Mouse (Mus musculus) frontal cortex, postnatal 36 days (tissue): ENCODE data around the gene Tmem267.
"Not testable (repeated sequence)": the region's sequence is repeated elsewhere in the genome, so short reads cannot be mapped to it uniquely, and the experiment has no call there.

Experiments
- DNase-seq, 2 experiments: peaks; one replicate each; pipeline ENCODE4 v3.0.0; 2022; ENCODE audit warnings: low spot score in 2 of 2

Tmem267 gene

DNA sequence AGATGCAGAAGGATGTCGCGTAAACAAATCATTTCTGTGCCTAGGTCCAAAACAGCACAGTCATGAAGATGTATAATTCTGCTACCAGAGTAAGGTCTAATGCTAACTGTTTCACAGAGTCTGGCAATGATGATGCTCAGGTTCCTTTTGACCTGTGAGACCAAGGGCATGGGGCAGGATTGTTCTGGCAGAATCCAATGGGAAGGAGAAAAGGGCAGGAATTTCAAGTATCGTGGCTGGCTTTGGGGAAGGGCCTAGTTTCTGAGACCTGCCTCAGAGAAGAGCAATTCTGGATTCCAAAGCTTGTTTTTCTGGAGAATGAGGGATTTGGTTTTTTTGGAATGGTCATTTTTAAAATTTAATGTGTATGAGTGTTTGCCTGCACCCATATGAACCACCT, 131.0 kb downstream of the Tmem267 start:
- no peak for DNase-seq

DNA sequence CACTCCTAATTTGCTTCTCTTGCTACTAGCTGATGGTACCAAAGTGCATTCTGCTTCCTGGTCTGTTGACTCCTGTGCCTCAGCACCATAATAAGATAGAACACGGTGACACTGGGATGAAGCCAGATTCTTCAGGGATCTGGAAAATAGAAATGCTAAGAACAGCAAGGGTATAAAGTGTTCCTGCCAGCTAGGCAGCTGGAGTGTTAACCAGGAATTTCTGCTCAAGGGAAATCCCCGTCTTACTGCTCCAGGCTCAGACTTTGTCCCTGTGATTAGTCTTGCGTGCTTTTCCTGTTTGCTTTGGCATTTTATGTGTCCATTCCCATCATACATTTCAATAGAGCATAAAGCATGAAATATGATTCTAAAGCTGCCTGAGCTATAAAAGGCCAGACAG, 131.9 kb downstream of the Tmem267 start:
- peak in 1 of 2 experiments; percentile 20 for DNase-seq

DNA sequence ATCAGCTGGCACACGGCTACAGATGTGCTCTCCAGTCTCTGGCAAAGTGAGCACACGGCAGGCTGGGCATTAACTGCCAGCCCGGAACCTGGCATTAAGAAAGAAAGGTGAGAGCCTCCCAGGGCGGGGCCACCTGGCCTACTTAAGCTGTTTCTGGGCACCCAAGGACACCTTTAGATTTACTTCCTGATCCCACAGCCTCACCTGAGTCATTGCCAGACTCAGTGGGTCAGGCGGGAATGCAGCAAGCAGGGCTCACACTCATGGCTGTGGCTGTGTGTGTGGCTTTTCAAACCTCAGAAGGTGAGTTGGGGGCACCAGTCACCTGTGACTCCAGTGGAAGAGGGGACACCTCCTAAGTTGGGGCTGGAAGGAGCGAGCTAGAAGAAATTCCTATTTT, 135.8 kb downstream of the Tmem267 start, which contains the start of gene Ccl28:
Gene Ccl28, plus strand, starts transcription at position 186 of the 400 bp plus-strand sequence.
- no peak for DNase-seq

DNA sequence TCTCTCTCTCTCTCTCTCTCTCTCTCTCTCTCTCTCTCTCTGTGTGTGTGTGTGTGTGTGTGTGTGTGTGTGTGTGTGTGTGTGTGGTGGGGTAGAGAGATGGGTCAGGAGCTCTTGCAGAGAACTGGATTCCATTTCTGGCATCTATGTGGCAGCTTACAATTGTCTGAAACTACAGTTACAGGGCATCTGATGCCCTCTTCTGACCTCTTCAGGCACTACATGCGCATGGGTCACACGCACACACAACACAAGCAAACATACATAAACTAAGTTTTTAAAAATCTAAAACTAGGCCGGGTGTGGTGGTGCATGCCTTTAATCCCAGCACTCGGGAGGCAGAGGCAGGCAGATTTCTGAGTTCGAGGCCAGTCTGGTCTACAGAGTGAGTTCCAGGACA, 138.1 kb downstream of the Tmem267 start:
- DNase-seq, result not testable (repeated sequence)

DNA sequence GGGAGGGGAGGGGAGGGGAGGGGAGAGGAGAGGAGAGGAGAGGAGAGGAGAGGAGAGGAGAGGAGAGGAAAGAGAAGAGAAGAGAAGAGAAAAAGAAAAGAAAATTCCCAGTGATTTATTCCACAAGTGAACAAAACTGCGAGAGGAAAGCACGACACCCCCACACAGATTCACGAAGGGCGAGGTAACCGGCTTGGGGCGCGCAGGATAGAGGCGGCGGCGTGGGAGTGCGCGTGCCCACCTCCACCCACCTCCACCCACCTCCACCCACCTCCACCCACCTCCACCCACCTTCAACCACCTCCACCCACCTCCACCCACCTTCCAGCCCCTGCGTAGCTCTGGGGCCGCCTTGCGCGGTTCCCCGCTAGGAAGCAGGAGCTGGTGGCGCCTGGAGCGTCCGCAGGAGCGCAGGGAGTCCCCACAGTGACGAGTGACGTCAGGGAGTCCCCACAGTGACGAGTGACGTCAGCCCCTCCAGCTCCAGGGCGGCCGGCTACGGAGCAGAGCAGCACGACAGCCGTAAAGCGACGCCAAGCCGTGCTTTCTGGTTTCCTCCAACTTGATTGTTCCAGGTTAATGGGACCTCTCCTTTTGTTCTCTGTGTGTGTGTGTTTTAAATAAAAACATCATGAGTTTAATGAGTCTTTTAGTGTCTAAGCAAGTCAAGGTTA, 143.8 kb downstream of the Tmem267 start:
- peak; percentile 76 to 87 for DNase-seq

DNA sequence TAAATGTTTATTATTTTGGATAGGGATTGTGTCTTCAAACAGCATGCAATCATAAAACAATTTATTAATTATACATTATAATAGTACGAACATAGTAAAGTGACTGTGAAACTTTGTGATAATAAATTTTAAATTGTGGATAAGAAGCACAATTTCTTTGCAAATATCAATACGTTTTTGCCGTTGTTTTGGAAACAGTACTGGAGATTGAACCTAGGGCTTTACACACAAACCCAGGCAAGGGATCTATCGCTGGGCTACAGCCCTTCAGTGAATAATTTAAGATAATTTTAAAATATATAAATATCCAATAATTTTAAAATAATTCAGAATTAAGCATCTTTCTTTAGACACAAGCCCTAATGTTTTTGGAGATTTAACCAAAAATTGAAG, 144.3 kb downstream of the Tmem267 start:
- no peak for DNase-seq

DNA sequence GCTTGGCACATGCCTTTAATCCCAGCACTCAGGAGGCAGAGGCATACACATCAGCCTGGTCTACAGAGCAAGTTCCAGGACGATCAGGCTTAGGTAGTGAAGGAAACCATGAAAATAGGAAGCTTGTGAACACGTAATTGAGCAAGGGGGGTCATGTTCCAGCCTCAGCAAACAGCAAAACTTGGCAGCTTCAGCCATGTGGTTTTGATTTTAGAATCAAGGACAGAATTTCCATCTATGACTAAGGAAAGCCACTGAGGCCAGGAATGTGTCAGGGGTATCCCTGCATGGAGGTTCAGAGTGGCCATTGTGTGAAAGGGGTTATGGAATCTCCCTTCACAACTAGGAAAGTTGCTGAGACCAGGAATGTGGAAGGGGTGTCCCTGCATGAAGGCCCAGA, 147.7 kb downstream of the Tmem267 start:
- DNase-seq, result no peak

DNA sequence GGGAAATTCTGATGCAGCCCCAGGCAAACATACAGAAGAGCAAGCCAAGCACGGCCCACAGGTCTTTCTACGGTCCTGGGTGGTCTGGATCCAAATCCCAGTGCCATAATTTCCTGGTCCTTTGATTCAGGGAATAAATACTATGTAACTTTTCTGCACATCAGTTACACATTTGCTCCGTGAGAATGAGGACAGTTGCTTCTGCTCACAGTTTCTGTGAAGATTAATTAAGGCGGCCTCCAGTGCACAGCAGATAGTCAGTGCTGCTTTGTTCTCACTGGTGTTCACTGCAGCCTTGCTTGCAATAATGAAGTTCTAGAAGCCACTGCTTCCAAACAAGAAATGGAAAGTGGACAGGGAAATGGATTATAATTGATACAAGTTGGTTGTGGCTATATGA, 150.0 kb downstream of the Tmem267 start:
- no peak for DNase-seq

DNA sequence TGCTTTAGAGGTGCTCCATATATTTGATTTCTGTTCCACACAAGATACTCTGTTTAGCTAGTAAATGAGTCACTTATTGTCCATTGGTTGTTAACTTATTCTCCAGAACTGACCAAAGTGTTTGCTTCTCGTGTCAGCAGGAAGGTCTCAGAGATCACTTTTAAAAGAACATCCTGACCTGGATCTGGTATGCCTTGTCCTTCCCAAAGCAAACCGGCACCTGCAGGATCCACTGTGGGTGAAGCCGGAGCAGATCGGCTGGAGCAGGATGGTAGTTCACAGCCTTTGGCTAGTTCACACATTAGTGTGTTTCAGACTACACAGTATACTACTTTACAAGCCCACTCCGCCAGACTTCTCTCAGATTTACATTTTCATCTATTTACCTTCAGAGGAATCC, 150.6 kb downstream of the Tmem267 start:
- no peak for DNase-seq

DNA sequence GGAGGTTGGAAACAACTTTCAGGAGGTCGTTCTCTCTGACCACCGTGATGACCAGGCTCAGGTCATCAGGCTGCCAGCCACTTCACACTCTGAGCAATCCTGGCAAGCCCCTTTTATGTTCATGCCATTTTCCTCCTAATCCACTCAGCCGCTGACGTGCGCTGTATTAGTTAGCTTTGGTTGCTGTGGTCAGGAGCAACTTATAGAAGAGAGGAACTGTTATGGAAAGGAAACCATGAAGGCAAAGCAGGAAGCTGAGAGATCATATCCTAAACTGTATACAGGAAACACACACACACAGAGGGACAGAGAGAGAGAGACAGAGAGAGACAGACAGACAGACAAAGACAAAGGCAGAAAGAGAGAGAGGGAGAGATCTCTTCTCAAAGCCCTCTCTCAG, 151.5 kb downstream of the Tmem267 start:
- no peak for DNase-seq

DNA sequence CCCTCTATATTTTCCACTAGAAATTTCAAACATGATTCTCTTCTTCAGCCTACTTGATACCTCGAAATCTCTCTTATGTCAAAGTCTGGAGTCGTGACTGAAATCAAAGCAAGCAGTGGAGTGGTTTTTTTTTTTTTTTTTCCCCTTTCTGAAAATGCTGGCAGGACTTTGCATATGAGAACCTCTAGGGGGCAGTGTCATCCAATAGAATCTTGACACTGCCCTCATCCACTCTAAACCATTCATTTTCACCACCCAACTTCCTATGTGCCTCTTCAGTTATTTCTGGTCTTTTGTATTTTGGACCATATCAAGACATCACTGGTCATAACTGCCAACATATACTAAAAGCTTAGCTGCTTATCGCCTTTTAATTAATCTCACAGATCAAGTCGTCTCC, 152.7 kb downstream of the Tmem267 start:
- no peak for DNase-seq

DNA sequence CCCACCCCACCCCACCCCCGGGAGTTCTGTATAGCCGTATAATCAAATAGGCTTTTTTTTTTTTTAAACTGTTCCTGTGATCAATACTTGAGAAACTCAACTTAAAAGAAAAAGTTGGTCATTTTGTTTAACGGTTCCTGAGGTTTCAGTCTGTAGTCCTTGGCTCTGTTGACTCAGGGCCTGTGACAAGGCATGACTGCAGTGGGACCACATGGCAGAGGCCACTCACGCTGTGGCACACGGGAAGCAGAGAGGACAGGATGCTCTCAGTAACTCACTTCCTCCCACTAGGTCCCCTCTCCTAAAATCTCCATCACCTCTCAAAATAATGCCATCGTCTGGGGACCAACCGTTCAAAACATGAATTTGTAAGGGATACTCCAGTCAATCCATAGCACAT, 153.3 kb downstream of the Tmem267 start:
- no peak for DNase-seq

DNA sequence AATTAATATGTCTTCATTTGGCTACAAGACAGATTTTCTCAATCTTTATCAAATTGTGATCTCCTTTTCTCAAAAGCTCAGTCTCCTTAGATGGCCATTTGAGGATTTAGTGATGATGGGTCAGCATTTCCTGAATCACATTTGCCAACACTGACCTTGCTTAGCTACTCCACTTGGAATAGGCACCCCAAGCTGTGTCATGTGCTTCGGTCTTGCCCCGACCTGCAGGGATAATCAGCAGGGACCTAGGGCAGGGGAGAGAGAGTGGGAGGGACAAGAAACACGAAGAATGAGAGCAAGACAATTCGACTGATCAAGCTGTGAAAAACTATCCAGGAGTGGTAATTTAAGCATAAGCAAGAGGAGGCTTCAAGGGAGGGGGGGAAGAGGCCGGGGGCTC, 156.9 kb downstream of the Tmem267 start:
- no peak for DNase-seq

DNA sequence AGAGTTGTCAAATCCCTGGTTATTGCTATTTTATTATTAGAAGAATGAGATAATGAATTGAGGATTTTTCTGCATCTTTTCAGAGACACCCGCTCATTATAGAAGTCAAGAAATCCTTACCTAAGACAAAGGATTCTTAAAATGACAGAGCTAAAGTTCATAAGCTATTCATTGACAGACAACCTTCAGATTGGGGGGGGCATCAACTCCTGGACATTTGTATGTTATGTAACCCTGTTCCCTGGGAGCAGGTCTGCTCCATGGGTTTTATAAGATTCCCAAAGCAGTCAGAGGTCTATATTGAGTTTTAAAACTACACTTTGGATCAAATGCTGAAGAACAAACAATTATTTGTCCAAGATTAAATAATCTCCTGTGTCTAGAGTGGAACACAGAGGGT, 158.7 kb downstream of the Tmem267 start:
- DNase-seq, result no peak

DNA sequence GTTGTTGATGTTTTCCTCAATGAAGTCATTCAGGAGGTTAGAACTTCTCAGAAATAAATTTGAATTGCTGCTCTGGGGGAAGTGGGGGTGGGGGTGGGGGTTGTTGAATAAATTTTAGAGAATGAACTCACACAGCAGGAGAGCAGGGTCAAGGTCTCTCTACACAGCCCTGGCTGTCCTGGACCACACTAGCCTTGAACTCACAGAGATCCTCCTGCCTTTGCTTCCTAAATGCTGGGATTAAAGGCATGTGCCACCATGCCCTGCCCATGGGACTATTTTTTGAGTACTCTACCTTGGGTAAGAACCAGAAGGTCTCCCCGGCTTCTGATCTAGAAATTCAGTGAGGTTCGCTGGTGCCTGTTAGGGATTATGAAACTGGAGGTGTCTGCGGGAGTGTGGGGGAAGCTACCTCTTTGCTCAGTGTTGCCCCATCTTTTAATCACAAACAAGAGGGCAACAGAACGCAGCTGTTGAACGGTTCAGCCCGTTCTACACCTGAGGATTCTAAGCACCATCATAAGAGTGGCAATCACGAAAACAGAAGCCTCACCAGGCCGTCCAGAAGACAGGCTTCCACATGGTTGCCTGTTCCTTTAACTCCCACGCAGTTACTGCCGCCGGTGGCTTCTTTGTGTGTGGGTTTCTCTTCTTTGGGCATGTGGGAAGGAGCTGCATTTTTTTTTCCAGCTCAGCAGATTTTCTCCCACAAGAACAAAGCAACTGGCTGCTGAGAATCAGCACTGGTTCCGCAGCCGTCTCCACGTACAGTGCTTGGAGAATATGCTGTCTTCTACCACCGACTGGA, 161.3 kb downstream of the Tmem267 start:
- peak; percentile 42 to 70 for DNase-seq

DNA sequence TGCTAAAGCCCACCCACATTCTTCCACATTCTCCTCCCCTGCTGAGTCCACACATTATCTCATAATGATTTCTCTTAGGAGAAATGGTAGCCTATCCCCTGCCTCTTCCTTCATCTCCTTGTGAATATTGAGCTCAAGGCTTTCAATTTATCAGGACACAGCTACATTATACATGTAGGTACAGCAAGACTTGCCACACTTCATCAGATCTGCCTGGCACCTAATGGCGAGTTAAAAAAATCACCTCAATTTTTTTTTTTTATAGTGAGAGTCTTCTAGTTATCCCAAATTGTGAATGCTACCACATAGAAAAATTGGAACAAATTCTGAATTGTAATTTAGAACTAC, 161.8 kb downstream of the Tmem267 start:
- DNase-seq, result no peak

DNA sequence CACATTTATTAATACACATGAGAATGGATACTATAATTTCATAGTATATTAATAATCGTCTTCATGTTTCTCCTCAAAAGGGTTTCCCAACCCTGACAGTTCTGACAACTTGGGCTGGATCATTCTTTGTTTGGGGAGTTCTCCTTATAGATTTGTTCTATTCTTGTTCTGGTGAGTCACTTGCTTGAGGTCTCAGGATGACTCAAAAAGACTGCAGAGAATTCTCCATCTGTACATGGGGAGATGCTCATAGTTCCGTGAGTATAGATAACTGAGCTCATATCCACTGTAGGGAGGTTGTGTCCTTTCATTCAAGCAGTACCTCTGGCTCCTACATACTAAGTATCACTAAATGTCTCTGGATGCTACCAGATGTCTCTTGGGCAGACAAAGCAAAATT, 166.9 kb downstream of the Tmem267 start:
- DNase-seq, result peak in 1 of 2 experiments; percentile 41

DNA sequence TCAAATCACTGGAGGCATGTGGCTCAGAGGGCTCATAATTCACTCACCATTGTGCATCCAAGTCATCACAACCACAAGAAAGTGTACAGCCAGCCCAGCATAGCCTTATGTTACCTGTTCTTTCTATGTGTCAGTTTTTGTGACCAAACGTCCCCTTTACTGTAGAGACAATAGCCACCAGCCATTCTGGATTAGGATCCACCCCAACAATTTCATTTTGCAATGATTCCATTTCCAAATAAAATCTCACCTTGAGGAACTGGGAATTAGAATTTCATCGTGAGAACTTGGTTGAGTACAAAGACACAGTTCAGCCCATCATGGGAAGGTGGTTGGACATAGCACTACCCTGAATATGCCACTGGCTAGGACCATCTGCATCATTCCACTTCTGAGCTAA, 168.4 kb downstream of the Tmem267 start:
- DNase-seq, result no peak

DNA sequence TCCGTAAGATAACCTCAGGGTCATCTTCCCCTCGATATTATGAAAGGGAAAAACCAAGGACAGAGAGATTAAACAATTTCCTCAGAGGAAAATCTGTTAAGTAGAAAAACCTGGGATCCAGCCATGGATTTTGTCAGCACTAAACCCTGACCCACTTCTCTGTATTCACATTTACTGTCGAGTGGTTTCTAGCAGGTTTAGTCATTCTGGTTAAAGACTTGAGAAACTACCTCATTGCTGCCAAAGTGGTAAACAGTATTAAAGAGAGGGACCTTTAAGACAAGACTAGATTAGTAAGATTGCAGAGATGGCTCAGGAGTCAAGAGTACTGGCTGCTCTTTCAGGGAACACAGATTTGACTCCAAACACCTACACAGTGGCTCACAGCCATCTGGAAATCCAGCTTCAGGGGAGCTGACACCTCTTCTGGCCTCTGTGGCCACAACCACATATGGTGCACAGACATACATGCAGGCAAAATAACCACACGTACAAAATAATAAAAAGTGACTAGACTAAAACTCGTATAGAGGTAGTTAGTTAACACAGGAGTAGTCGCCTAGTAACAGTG, 169.1 kb downstream of the Tmem267 start:
- DNase-seq, result no peak
